ENCODE assay signal across 9 mouse cellular contexts in genomic region chr16:33697576-33698276, GRCm38 (mm10). TPM values are rescaled to one million over a fixed set of nuclear protein-coding genes. Genes with fewer than 3 reads are reported as not detected.
DNase-seq lines count a peak whose midpoint lies in the region; ATAC-seq and TF ChIP-seq lines count a peak whose summit lies in the region.
"Had no signal": no experiment of that assay in that cellular context is flagged by ENCODE, and none has a peak within 500 bp of the region (broad histone marks: within the 10 kb centered on the region; RNA-seq: fewer than 3 reads in every experiment).

No protein-coding gene starts in this region.

- ATAC-seq in kidney, embryonic 15.5 days (replicated peaks; ENCODE audit: low FRiP score), result 0 out of 2 replicates have a peak, but pooled peaks have one; percentile 60
- ATAC-seq in heart, embryonic 12.5 days (ENCODE audit: insufficient number of reproducible peaks, low FRiP score), result no peak

- H3K9ac ChIP-seq in kidney, embryonic 15.5 days, result no peak overlapping the region
- no peak overlapping the region for H3K9ac ChIP-seq in heart, embryonic 12.5 days

- H3K36me3 ChIP-seq in kidney, embryonic 15.5 days, result no peaks in the 10 kb centered on the region
- peaks cover 16% of the 10 kb centered on the region for H3K36me3 ChIP-seq in heart, embryonic 12.5 days
- peaks cover 6% of the 10 kb centered on the region; the same call in 1 of the 2 replicates for H3K36me3 ChIP-seq in limb, embryonic 10.5 days
- H3K36me3 ChIP-seq: limb, embryonic 13.5 days had no signal

- no peak overlapping the region for H3K4me2 ChIP-seq in kidney, embryonic 15.5 days
- H3K4me2 ChIP-seq in heart, embryonic 12.5 days, result no peak overlapping the region
- H3K4me2 ChIP-seq: limb, embryonic 13.5 days had no signal

- no peak overlapping the region for H3K4me3 ChIP-seq in kidney, embryonic 15.5 days (replicated peaks)
- no peak overlapping the region for H3K4me3 ChIP-seq in cortical plate, adult 2 months (ENCODE audit: insufficient read depth, low read length)
- no peak overlapping the region for H3K4me3 ChIP-seq in heart, embryonic 12.5 days
- no peak overlapping the region for H3K4me3 ChIP-seq in limb, embryonic 10.5 days
- H3K4me3 ChIP-seq: limb, embryonic 13.5 days had no signal

- 37% methylated on average over 9 of the region's 9 CpGs for WGBS in kidney, embryonic 15.5 days
- WGBS in heart, embryonic 12.5 days, result 57% methylated on average over 9 of the region's 9 CpGs
- WGBS in limb, embryonic 10.5 days, result 59% methylated on average over 9 of the region's 9 CpGs

- peaks cover 27% of the 10 kb centered on the region for H3K4me1 ChIP-seq in kidney, embryonic 15.5 days
- peaks cover 12% of the 10 kb centered on the region for H3K4me1 ChIP-seq in cortical plate, adult 2 months (ENCODE audit: control insufficient read depth, insufficient read depth, low read length)
- peaks cover 48% of the 10 kb centered on the region for H3K4me1 ChIP-seq in heart, embryonic 12.5 days (replicated peaks)
- H3K4me1 ChIP-seq in limb, embryonic 10.5 days, result peaks cover 37% of the 10 kb centered on the region

- H3K27ac ChIP-seq in kidney, embryonic 15.5 days, result peak overlapping the region; percentile 61
- peak overlapping the region; percentile 82 for H3K27ac ChIP-seq in cortical plate, adult 2 months (ENCODE audit: insufficient read depth, low read length)
- H3K27ac ChIP-seq in heart, embryonic 12.5 days (ENCODE audit: poor library complexity, severe bottlenecking), result peak overlapping the region; percentile 49; the same call in 1 of the 2 replicates
- H3K27ac ChIP-seq in limb, embryonic 10.5 days, result peak overlapping the region; percentile 59
- H3K27ac ChIP-seq: limb, embryonic 13.5 days had no signal

- no peak for TF ChIP-seq CTCF in cortical plate, adult 2 months (IDR thresholded peaks at IDR 0.05; ENCODE audit: extremely low read depth, insufficient read depth, low read length)

- H3K9me3 ChIP-seq in kidney, embryonic 15.5 days (replicated peaks), result no peaks in the 10 kb centered on the region
- H3K9me3 ChIP-seq in heart, embryonic 12.5 days (replicated peaks), result no peaks in the 10 kb centered on the region
- H3K9me3 ChIP-seq in limb, embryonic 10.5 days (replicated peaks), result no peaks in the 10 kb centered on the region
- H3K9me3 ChIP-seq: limb, embryonic 13.5 days had no signal

- H3K27me3 ChIP-seq in kidney, embryonic 15.5 days, result no peaks in the 10 kb centered on the region
- H3K27me3 ChIP-seq in heart, embryonic 12.5 days (replicated peaks), result no peaks in the 10 kb centered on the region
- H3K27me3 ChIP-seq in limb, embryonic 10.5 days (ENCODE audit: low read depth, poor library complexity, severe bottlenecking), result no peaks in the 10 kb centered on the region
- H3K27me3 ChIP-seq: limb, embryonic 13.5 days had no signal

- DNase-seq in kidney, adult 8-10 months, result no peak
- no peak for DNase-seq in limb, embryonic 10.5 days (ENCODE audit: low spot score)
- DNase-seq in Muller cell, postnatal 12 days (ENCODE audit: inconsistent ontology term), result no peak
- no peak for DNase-seq in layer of hippocampus, postnatal 36 days
- DNase-seq in frontal cortex, postnatal 10 days (ENCODE audit: low spot score in 2 of 2), result no peak

- TF ChIP-seq POLR2A in cortical plate, adult 2 months (IDR thresholded peaks at IDR 0.05; ENCODE audit: extremely low read depth, insufficient read depth, low read length), result no peak

RNA-seq across cellular contexts. Expression of gene Heg1, which starts 13.6 kb away (rescaled TPM):
- 18.4 and 19.9 TPM in 2 replicates for polyA plus RNA-seq in kidney, embryonic 15.5 days (2015; fragmentation: Nextera tagmentation; extraction: Ambion mirVana)
- polyA plus RNA-seq in cortical plate, adult 2 months (2012; rRNA removed), result 17.0 and 17.5 TPM in 2 replicates
- 48.3 and 54.0 TPM in 2 replicates for polyA plus RNA-seq in heart, embryonic 12.5 days (2016; fragmentation: Nextera tagmentation; extraction: Ambion mirVana)
- polyA plus RNA-seq in limb, embryonic 10.5 days (2016; fragmentation: Nextera tagmentation; extraction: Ambion mirVana), result 11.1 and 11.6 TPM in 2 replicates
- total RNA-seq in layer of hippocampus, postnatal 36 days (2021), result 10 to 100 TPM; 21.8 to 26.4 TPM
